Mouse (Mus musculus) splenic B cell, adult 2 months (primary cell): Measurements from ENCODE around the gene Banp.

Source experiments
- DNase-seq: peaks from one replicate; pipeline ENCODE4 v3.0.0-alpha.2; 2011; ENCODE audit warnings: low read depth, low spot score
- H3K27me3 ChIP-seq: 2 replicates; pipeline ENCODE4 v1.6.1; 2012; ENCODE audit warnings: mild to moderate bottlenecking, low read length, moderate library complexity, mixed read lengths; ENCODE audit not compliant: control insufficient read depth, poor library complexity, insufficient read depth, severe bottlenecking
- H3K36me3 ChIP-seq: 2 replicates; pipeline ENCODE4 v1.6.1; 2012; ENCODE audit warnings: mild to moderate bottlenecking, low read length, moderate library complexity, mixed read lengths; ENCODE audit not compliant: control insufficient read depth, poor library complexity, insufficient read depth, severe bottlenecking

Gene Banp

DNA sequence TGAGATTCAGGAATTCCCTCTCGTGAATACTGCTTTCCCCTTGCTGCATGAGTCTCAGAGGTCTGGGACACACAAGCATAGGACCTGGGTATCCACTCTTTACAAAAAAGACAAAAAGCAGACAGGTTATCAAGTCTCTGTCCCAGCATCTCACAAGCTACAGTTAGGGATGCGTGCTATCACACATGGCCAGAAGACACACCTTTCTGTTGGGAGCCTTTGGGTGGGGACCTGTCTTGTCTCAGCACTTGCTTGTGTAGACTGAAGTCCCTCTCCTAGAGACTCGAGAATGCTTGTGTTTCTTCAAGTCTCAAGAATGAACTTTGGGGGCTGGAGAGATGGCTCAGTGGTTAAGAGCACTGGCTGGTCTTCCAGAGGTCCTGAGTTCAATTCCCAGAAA lies 36.7 kb upstream of the Banp start:
- no peaks in the 10 kb centered on the region for H3K27me3 ChIP-seq
- no peak for DNase-seq
- no peaks in the 10 kb centered on the region for H3K36me3 ChIP-seq

DNA sequence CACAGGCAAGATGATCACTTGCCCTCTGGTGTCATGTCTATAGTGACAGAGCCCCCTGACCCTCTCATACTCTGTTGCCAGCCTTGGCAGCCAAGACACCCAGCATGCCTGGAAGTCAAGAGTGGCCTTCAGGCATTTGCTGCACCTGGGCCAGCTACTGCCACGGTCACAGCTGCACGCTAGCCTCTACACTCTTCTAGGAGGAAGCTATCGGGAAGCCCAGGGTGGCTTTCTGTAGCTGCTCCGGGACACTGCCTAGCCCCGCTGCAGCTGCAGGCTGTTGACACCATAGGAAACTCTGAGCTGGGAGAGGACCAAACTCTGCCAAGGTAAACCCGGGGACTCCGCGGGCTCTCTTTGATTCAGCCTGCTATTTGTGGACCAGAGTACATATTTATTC lies 36.2 kb upstream of the Banp start:
- Histone ChIP-seq H3K36me3 (no peaks in the 10 kb centered on the region), H3K27me3 (no peaks in the 10 kb centered on the region)
- DNase-seq, result no peak

DNA sequence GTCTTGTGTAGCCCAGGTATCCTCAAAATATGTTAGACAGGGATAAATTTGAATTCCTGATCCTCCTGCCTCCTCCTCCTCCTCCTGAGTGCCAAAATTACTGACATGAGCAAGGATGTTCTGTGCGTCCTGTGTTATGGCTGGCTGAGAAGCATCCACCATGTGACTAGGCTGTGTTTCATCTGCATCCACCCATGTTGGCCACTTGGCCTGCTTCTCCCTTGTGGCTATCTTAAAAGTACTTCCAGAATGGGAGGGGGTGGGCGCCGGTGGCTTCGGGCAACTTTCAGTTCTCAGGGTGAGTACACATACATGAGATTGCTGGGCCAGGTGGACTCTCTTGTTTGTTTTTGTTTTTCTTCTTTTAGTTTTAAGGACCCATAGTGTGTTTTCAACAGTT lies 30.4 kb upstream of the Banp start:
- Histone ChIP-seq H3K27me3 (no peaks in the 10 kb centered on the region), H3K36me3 (no peaks in the 10 kb centered on the region)
- no peak for DNase-seq

DNA sequence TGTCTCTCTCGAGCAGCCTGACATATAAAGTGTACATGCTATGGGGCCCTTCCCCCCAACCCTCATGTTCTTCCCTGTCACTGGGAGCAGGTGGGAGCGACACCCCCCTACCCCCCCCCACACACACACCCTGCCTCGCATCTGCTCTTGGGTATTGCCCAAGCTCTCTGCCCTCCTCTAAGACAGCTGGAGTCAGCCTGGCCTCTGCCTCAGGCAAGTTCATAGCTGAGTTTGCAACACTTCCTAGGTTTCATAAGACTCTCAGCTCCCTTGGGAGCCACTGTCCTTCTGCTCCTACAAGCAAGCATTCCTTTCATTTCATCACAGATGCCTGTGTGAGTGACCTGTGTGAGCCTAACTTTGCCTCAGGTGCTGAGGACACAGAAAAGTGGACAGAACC lies 29.8 kb upstream of the Banp start:
- H3K36me3 ChIP-seq, result no peaks in the 10 kb centered on the region
- no peaks in the 10 kb centered on the region for H3K27me3 ChIP-seq
- DNase-seq, result no peak

DNA sequence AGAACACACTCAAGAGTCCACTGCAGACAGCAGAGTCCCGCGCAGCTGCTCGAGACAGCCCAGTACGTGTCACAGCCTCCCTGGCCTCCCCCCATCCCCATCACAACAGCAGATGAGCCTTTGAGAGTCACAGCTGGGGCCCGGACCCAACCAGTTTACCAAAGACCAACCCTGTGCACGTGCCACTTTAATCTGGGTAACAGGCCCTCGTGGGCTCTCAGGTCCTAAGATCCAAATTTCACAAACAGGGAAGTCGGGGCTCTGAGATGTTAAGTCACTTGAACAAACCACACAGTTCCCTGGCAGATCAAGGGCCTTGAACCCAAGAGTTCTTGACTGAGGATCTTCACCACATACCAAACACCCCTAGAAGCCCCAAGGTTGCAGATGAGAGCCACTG lies 28.0 kb upstream of the Banp start:
- Histone ChIP-seq H3K36me3 (no peaks in the 10 kb centered on the region), H3K27me3 (no peaks in the 10 kb centered on the region)
- DNase-seq, result no peak

DNA sequence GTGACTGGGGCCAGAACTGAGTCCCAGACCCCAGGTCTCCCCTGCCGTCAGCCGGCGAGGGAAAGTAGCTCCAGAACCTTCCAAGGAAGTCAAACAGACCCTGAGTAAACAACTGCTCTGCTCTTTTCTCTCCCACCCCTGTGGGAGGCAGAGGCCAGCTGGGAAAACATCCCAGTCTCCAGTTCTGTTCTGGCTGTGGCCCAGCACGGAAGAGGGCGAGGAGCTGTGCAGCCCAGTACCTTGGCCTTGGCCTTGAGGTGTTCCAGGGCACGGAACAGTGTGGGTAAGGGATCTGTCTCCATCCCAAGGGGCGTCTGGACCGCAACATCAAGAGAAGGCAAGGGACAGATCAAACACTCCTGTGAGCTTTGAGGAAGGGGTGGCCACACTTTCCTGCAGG lies 27.4 kb upstream of the Banp start:
- Histone ChIP-seq H3K36me3 (no peaks in the 10 kb centered on the region), H3K27me3 (no peaks in the 10 kb centered on the region)
- DNase-seq, result no peak

DNA sequence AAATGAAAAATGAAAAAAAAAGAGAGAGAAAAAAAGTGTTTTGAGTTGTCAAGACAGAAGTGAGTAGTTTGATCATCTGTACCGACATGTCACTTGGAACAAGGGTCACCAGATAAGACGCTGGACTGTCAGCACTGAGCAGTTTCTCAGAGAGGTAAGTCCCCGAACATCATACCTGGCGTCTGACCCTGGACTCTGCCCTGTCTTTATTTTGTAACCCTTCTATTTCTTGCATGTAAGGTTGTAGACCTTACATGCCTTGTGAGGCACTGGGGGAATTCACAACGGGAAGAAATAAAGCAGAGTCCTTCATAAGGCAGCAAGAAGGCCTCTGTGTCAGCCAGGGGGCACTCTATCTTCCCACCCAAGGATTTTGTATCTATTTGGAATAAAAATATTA lies 24.9 kb upstream of the Banp start:
- Histone ChIP-seq H3K36me3 (no peaks in the 10 kb centered on the region), H3K27me3 (no peaks in the 10 kb centered on the region)
- DNase-seq, result no peak

DNA sequence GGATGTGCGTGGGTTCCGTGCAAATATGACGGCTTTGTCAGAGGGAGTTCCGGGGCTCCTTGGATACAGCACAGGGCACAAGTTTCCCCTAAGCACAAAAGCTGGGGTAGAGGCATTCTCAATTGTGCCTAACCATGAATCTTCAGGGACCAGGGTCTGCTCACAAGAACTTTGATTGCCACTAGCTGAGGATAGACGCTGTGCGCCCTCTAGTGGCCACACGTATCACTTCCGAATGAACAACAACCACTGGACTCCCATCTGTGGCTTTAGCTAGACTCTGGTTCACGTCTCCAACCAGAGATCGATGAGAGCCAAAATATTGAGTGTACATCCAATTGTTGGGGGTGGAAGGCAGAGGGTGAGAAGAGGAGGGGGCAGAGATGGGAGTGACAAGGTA lies 23.9 kb upstream of the Banp start:
- Histone ChIP-seq H3K27me3 (no peaks in the 10 kb centered on the region), H3K36me3 (no peaks in the 10 kb centered on the region)
- DNase-seq, result peak; percentile 85

DNA sequence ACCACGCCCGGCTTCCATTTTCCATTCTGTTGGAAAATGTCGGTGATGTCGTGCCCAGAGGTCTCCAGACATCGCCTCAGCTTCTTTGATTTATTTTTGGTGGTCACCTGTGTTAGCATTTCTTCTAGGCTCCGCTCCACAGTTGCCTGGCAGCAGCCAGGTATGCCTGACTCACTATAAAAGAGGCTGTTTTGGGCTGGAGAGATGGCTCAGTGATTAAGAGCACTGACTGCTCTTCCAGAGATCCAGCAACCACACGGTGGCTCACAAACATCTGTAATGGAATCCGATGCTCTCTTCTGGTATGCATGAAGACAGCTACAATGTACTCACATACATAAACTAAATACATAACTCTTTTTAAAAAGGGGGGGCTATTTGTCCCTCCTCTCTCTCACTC lies 23.3 kb upstream of the Banp start:
- Histone ChIP-seq H3K27me3 (no peaks in the 10 kb centered on the region), H3K36me3 (no peaks in the 10 kb centered on the region)
- no peak for DNase-seq

DNA sequence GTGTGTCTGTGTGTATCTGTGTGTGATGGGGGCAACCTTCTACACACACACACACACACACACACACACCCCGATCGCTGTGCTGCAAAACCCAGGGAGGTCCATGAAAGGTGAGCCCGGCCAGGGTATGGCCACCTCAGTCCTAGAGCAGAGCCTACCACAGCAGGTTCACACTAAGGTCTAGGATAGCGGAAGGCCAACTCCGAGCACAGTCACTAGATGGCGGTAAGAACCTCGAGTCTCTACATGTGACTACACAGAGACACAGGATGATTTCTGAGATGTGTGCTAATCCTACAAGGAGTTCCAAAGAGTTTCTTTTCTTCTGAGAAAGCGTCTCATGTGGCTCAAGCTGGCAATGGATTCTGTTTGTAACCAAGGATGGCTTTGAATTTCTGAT lies 22.2 kb upstream of the Banp start:
- no peaks in the 10 kb centered on the region for H3K27me3 ChIP-seq
- H3K36me3 ChIP-seq, result no peaks in the 10 kb centered on the region
- peak; percentile 69 for DNase-seq

DNA sequence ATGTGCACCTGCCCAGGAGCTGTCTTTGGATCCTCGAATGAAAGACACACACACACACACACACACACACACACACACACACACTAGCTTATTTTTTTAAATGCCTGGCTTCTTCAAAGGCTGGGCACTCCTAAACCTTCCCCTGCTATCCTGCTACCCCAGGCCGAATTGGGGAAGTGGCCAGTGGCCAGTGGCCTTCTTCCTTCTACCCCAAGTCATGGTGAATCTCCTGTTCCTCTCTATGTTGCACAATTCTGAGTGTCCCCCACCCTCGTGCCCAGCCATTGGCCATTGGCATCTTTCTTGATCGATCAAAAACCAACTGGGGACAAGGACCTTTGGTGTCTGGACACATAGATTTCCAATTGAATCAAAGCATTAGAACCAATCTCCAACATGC lies 19.5 kb upstream of the Banp start:
- DNase-seq, result no peak
- no peaks in the 10 kb centered on the region for H3K36me3 ChIP-seq
- no peaks in the 10 kb centered on the region for H3K27me3 ChIP-seq

DNA sequence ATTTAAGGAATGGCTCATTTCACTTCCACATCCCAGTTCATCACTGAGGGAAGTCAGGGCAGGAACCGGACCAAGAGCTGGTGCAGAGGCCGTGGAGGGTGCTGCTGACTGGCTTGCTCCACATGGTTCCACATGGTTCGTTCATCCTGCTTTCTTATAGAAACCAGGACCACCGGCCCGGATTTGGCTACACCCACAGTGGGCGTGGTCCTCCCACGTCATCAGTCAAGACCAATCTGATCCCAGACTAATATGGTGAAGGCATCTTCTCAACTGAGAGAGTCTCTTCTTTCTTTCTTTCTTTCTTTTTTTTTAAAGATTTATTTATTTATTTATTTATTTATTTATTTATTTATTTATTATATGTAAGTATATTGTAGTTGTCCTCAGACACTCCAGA lies 18.0 kb upstream of the Banp start:
- DNase-seq, result no peak
- Histone ChIP-seq H3K36me3 (no peaks in the 10 kb centered on the region), H3K27me3 (no peaks in the 10 kb centered on the region)

DNA sequence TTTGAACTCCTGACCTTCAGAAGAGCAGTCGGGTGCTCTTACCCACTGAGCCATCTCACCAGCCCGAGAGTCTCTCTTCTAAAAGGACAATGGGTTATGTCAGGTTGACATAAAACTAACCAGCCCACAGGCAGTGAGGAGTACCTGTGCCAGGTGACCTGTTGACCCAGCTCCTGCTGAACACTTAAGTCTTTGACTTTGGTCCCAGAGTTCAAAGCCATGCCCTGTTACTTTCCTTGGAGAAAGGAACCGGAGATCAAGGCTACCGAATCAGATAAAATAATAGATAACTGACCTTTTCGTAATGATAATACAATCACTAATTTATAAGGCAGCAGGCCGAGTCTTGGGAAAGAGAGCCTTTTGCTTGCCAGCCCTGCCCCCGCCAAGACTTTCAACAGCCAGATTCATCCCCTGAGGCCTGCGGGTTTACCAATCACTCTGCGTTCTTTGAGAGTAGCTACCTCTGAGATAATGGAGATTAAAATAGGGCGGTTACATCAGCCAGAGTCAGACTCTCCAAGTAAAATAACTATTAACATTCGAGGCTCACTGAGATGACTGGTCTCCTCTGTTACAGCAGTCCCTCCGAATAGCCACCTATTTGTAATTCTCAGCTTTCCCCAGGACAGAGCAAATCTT lies 17.4 kb upstream of the Banp start:
- Histone ChIP-seq H3K27me3 (no peaks in the 10 kb centered on the region), H3K36me3 (no peaks in the 10 kb centered on the region)
- no peak for DNase-seq

DNA sequence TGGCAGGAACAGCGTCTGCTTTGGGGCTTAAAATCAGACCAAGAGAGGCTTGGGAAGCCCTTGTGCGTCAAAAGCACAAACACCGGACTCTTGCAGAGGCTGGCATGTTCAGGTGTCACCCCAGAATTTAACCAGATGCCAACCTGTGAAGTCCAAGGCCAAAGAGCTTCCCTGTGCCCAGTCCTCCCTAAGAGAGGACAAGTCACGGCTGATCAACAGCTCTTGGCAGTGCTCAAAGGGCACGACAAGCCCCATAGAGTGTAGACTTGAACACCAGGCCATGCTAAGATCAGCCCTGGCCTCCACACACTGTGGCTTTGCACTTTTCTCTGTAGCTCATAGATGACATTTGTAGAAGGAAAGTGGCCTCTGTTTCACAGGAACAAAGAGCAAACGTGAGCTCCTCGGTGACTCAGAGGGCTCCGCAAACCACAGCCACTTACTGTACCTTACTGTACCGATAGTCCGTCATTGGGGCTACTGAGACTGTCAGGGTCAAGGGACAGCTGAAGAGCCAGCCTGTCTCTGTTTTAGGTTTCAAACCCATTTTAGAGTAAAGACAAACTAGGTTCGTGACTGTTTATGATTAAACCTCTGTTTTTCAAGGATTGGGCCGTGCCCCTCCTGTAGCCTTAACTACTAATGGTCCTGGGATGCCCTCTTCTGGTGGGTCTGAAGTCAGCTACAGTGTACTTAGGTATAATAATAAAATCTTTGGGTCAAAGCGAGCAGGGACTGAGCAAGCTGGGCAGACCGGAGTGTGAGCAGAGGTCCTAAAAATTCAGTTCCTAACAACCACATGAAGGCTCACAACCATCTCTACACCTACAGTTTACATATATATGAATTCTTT lies 16.7 kb upstream of the Banp start:
- Histone ChIP-seq H3K36me3 (no peaks in the 10 kb centered on the region), H3K27me3 (no peaks in the 10 kb centered on the region)
- no peak for DNase-seq

DNA sequence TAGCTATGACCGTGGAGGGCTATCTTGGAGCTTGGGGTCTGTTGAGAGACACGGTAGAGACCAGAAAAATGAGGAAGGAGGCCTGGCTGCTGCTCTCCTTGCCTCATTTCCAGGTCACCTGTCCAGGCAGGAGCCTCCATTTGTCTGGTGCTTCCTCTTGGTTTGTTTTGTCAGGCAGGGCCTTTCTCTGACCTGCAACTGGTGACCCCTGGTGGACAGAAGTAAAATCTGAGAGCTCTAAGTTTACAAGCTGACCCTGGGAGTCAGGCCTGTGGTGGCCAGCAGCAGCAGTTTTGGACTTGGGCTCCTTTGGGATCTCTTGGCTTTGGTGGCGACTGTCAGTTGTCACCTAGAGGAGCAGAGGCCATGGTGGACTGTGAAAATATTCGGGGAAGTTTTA lies 15.0 kb upstream of the Banp start:
- DNase-seq, result peak; percentile 54

DNA sequence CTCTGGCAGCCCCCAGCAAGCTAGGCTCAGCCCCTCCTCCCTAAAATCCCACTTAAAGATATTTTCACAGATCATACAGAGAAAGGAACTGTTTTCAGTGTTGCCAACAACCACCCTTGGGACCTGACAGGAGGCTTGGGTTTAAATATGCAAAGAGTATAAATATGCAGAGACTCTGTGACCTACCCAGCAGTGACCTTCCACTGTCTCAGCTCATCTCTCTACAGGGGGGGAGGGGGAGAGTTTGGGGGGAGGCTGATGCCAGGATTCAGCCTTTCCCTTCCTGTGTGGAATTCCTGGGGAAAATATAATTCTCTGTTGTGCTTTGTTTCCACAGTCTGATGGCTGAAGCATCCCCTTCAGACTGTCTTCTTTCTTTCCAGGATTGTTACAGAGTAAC lies 14.6 kb upstream of the Banp start:
- Histone ChIP-seq H3K27me3 (no peaks in the 10 kb centered on the region), H3K36me3 (no peaks in the 10 kb centered on the region)
- DNase-seq, result no peak

More for the DNA sequence above, 15.0 kb upstream of the Banp start:
- Histone ChIP-seq H3K36me3 (no peaks in the 10 kb centered on the region), H3K27me3 (no peaks in the 10 kb centered on the region)
